Mouse (Mus musculus) WW6 (cell line): ENCODE data around the gene Ccdc39.

ENCODE experiments used
- DNase-seq: peaks from one replicate; pipeline ENCODE4 v3.0.0-alpha.2; 2013; ENCODE audit warnings: low read depth, low spot score

Ccdc39 gene

DNA sequence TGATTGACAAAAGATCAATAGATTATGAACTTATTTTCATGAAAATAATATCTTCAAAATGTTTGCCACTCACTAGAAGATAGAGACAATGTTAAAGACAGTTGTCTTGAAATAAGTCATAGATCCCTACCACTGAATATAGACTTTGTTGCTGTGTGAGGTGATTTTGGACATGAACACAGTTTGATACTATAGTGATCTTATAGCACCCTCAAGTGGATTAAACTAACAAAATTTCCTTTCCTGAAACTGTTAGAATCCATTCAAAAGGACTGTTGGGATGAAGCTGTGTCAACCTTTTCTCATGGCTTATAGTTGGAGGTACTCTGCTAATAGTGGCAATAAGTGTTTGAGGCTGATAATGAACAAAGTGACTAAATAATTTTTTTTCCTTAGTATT lies 53.1 kb downstream of the Ccdc39 start:
- DNase-seq: no peak
